Mouse (Mus musculus): ENCODE data around the gene Ddost.

DNA sequence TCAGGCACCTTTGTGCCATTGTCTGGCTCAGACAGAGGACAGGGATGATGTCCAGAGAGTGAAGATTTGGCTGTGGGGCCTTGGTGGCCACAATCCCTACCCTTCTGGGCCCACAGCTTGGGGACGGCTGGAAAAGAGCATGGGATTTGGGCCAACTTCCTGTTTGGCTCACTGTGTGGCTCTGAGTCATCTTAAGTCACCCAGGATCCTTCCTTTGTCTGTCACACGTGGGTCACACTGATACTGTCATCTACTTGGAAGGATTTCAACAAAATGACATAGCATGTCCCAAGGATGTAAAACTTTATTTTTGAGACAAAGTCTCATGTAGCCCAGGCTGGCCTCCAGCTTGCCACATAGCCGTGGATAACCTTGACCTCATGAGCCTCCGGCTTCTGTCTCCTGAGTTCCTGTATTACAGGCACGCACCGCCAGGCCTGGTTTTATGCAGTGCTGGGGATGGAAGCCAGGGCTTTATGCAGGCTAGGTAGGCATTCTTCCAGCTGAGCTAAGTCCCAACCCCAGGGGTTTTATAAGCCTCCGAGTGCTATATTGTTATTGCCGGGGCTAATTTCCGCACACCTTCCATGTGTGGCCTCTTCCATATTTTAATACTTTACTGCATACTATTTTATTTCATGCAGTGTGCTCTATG, 40.5 kb downstream of the Ddost start:
- TF ChIP-seq POLR2A (IDR thresholded peaks at IDR 0.05; ENCODE audit: borderline replicate concordance, insufficient read depth, low read length) (no peak), CTCF (IDR thresholded peaks at IDR 0.05; ENCODE audit: borderline replicate concordance, insufficient read depth, low read depth, low read length) (no peak)

Data from cerebellum, adult 2 months (tissue).